Mouse (Mus musculus): ENCODE measurements around the gene Tfcp2.

Gene Tfcp2

GRCm38 (mm10) chr15:100551326-100552307 is at the start of gene Tfcp2:
TSS of gene Tfcp2 (minus strand) at chr15:100552008.
- DNase-seq = peak; percentile 96

- DNase-seq = peak; percentile 26
Observed at GRCm38 (mm10) chr15:100600696-100601272, 49.0 kb upstream of the Tfcp2 start.

- peak; percentile 92 for DNase-seq
Observed at GRCm38 (mm10) chr15:100600047-100600695, 48.4 kb upstream of the Tfcp2 start.

GRCm38 (mm10) chr15:100599276-100600046 is 47.7 kb upstream of the Tfcp2 start, which contains the start of gene Pou6f1:
TSS of gene Pou6f1 (minus strand) at chr15:100599984.
- DNase-seq = peak; percentile 66

- peak; percentile 66 for DNase-seq
Observed at GRCm38 (mm10) chr15:100598883-100599275, 47.1 kb upstream of the Tfcp2 start.

- peak; percentile 58 for DNase-seq
Observed at GRCm38 (mm10) chr15:100598287-100598882, 46.6 kb upstream of the Tfcp2 start.

GRCm38 (mm10) chr15:100592817-100593216 is 41.0 kb upstream of the Tfcp2 start:
- DNase-seq = no peak

GRCm38 (mm10) chr15:100590436-100590835 is 38.6 kb upstream of the Tfcp2 start:
- no peak for DNase-seq

- DNase-seq = no peak
Observed at GRCm38 (mm10) chr15:100588297-100588696, 36.5 kb upstream of the Tfcp2 start.

- no peak for DNase-seq
Observed at GRCm38 (mm10) chr15:100587166-100587565, 35.4 kb upstream of the Tfcp2 start.

- no peak for DNase-seq
Observed at GRCm38 (mm10) chr15:100585931-100586330, 34.1 kb upstream of the Tfcp2 start.

- DNase-seq = no peak
Observed at GRCm38 (mm10) chr15:100580108-100580507, 28.3 kb upstream of the Tfcp2 start.

GRCm38 (mm10) chr15:100577972-100578371 is 26.2 kb upstream of the Tfcp2 start:
- DNase-seq = no peak

- DNase-seq = no peak
Observed at GRCm38 (mm10) chr15:100576810-100577209, 25.0 kb upstream of the Tfcp2 start.

- no peak for DNase-seq
Observed at GRCm38 (mm10) chr15:100576392-100576791, 24.6 kb upstream of the Tfcp2 start.

GRCm38 (mm10) chr15:100575366-100575765 is 23.6 kb upstream of the Tfcp2 start:
- no peak for DNase-seq

GRCm38 (mm10) chr15:100574378-100574777 is 22.6 kb upstream of the Tfcp2 start:
- DNase-seq = no peak

GRCm38 (mm10) chr15:100573946-100574345 is 22.1 kb upstream of the Tfcp2 start:
- no peak for DNase-seq

GRCm38 (mm10) chr15:100569239-100569638 is 17.4 kb upstream of the Tfcp2 start:
- DNase-seq = no peak

GRCm38 (mm10) chr15:100566531-100566930 is 14.7 kb upstream of the Tfcp2 start:
- no peak for DNase-seq

- DNase-seq = no peak
Observed at GRCm38 (mm10) chr15:100557705-100558433, 6.1 kb upstream of the Tfcp2 start.

Data from thymus, postnatal 4 days (tissue).